Mouse (Mus musculus) embryonic facial prominence, embryonic 15.5 days (tissue): ENCODE data around the gene Nln. TPM values are rescaled to one million over a fixed set of nuclear protein-coding genes. Genes with fewer than 3 reads are reported as not detected.

ENCODE experiments used
- ATAC-seq: fragments of 200-750 bp; cut with Nextera tagmentation; 2 replicates; pipeline ENCODE4 v1.8.0; 2017; ENCODE audit warnings: low read depth, moderate TSS enrichment; ENCODE audit not compliant: insufficient number of reproducible peaks, low FRiP score, low TSS enrichment
- H3K27ac ChIP-seq: fragments of 300-500 bp; sonication (generic); replicated peaks from 2 replicates; pipeline ENCODE4 v1.5.1; 2015; ENCODE audit warnings: mild to moderate bottlenecking, inconsistent platforms
- H3K27me3 ChIP-seq: fragments of 300-500 bp; sonication (generic); 2 replicates; pipeline ENCODE4 v1.6.1; 2015; ENCODE audit warnings: inconsistent platforms
- H3K36me3 ChIP-seq: fragments of 300-500 bp; sonication (generic); 2 replicates; pipeline ENCODE4 v1.6.1; 2015; ENCODE audit warnings: mild to moderate bottlenecking, inconsistent platforms
- H3K4me1 ChIP-seq: fragments of 300-500 bp; sonication (generic); 2 replicates; pipeline ENCODE4 v1.6.1; 2015; ENCODE audit warnings: inconsistent platforms
- H3K4me2 ChIP-seq: fragments of 300-500 bp; sonication (generic); replicated peaks from 2 replicates; pipeline ENCODE4 v1.6.1; 2015; ENCODE audit warnings: mild to moderate bottlenecking, inconsistent platforms
- H3K4me3 ChIP-seq: fragments of 300-500 bp; sonication (generic); replicated peaks from 2 replicates; pipeline ENCODE4 v1.5.1; 2015; ENCODE audit warnings: mild to moderate bottlenecking, inconsistent platforms
- H3K9ac ChIP-seq: fragments of 300-500 bp; sonication (generic); 2 replicates; pipeline ENCODE4 v1.6.1; 2015; ENCODE audit warnings: inconsistent platforms
- H3K9me3 ChIP-seq: fragments of 300-500 bp; sonication (generic); replicated peaks from 2 replicates; pipeline ENCODE4 v1.6.1; 2016; ENCODE audit warnings: inconsistent platforms
- WGBS: fragments of 180-500 bp; shearing (Covaris S2); methylation state at CpG from one replicate; pipeline ENCODE4 v1.1.7; 2015; 5-methylcytosine and 5-hydroxymethylcytosine counted together
- polyA plus RNA-seq: library from polyadenylated mRNA; unstranded; fragments of >200 nt; fragmentation: Nextera tagmentation; extraction: Ambion mirVana; gene quantifications from 2 replicates; pipeline ENCODE4 v1.2.1, GENCODE M21; 2015

Gene Nln
- polyA plus RNA-seq, 1 experiment from 2014 or later: 18.8 TPM

DNA sequence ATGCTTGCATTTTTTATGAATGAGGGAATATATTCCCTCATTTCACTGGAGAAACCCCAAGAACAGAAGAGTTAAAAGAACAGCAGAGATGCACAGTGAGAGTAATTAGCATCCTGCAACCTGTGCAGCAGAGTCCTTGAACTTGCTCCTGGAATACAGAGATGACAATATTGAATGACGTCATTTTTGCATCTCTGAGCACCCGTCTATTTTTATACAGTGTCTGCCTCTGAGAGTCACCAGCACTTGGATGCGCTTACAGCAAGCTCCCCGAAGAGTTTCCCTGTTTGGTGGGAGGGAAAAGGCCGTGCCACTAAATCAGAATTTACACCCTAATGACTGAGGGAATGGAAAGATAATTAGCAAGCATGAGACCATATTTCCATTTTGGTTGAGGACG lies 96.0 kb downstream of the Nln start:
- no peaks in the 10 kb centered on the region for H3K4me1 ChIP-seq
- H3K27me3 ChIP-seq: no peaks in the 10 kb centered on the region
- H3K36me3 ChIP-seq: no peaks in the 10 kb centered on the region
- ATAC-seq: no peak
- no peak overlapping the region for H3K27ac ChIP-seq
- H3K4me2 ChIP-seq: no peak overlapping the region
- 68% methylated on average over 6 of the region's 6 CpGs for WGBS
- H3K9me3 ChIP-seq: no peaks in the 10 kb centered on the region
- no peak overlapping the region for H3K9ac ChIP-seq
- no peak overlapping the region for H3K4me3 ChIP-seq

DNA sequence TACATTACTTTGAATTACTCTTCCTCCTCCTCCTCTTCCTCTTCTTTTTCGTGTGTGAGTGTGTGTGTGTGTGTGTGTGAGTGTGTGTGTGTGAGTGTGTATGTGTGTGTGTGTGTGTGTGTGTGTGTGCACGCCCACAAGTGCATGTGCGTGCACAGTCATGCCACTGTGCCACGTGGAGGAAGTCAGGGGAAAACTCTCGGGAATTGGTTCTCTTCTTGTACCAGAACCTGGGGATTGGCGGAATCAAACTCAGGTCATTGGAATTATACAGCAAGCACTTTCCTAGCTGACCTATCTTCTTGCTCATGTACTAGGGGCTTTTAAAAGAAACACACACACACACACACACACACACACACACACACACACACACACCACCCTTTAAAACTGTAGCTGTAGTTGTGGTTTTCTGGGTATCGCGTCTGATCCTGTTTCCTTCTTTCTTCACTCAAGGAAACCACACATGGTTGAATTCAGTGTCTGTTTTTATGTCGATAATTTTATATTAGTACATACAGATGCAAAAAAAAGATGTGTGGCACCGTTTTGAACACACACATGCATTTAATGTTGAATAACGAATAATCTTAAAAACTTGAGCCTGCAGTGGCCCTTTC lies 97.1 kb downstream of the Nln start:
- H3K9ac ChIP-seq: no peak overlapping the region
- H3K27ac ChIP-seq: no peak overlapping the region
- no peaks in the 10 kb centered on the region for H3K27me3 ChIP-seq
- H3K36me3 ChIP-seq: no peaks in the 10 kb centered on the region
- no peak overlapping the region for H3K4me2 ChIP-seq
- no peak overlapping the region for H3K4me3 ChIP-seq
- no peaks in the 10 kb centered on the region for H3K4me1 ChIP-seq
- no peak for ATAC-seq
- WGBS: 63% methylated on average over 11 of the region's 11 CpGs
- H3K9me3 ChIP-seq: no peaks in the 10 kb centered on the region

DNA sequence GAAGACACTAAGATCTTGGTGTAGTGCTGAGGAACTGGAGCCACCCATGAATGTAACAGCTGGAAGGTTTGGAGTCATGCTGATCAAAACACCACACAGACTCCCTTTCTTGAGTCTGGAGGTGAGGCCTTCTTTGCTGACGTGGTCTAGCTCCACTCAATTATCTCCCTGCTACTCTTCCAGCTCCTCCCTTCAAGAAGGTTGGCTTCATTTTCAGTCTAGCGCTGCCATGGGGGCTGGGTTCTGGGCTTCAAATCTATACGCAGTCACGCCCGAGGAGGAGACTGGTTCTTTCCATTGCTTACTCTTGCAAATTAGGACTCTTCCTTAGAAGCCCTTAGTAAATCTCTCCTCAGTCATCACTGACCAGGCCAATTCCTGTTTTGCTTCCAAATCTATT lies 98.1 kb downstream of the Nln start:
- no peak overlapping the region for H3K4me2 ChIP-seq
- WGBS: 85% methylated on average over 5 of the region's 5 CpGs
- ATAC-seq: no peak
- H3K4me3 ChIP-seq: no peak overlapping the region
- H3K27ac ChIP-seq: no peak overlapping the region
- H3K9me3 ChIP-seq: no peaks in the 10 kb centered on the region
- no peak overlapping the region for H3K9ac ChIP-seq
- no peaks in the 10 kb centered on the region for H3K4me1 ChIP-seq
- H3K27me3 ChIP-seq: no peaks in the 10 kb centered on the region
- no peaks in the 10 kb centered on the region for H3K36me3 ChIP-seq

GRCm38 (mm10) chr13:104005231-104005845 lies 104.1 kb downstream of the Nln start:
- H3K4me1 ChIP-seq: no peaks in the 10 kb centered on the region
- no peaks in the 10 kb centered on the region for H3K9me3 ChIP-seq
- no peak overlapping the region for H3K27ac ChIP-seq
- no peak overlapping the region for H3K9ac ChIP-seq
- H3K27me3 ChIP-seq: no peaks in the 10 kb centered on the region
- H3K36me3 ChIP-seq: no peaks in the 10 kb centered on the region
- no peak overlapping the region for H3K4me2 ChIP-seq
- no peak for ATAC-seq
- H3K4me3 ChIP-seq: no peak overlapping the region
- WGBS: 79% methylated on average over 6 of the region's 6 CpGs

GRCm38 (mm10) chr13:103994085-103994455 lies 115.3 kb downstream of the Nln start:
- Histone ChIP-seq H3K9ac (no peak overlapping the region), H3K4me1 (peaks cover 12% of the 10 kb centered on the region; the same call in 1 of the 2 replicates), H3K27ac (no peak overlapping the region), H3K4me2 (no peak overlapping the region), H3K36me3 (no peaks in the 10 kb centered on the region), H3K4me3 (no peak overlapping the region), H3K27me3 (no peaks in the 10 kb centered on the region), H3K9me3 (no peaks in the 10 kb centered on the region)
- WGBS: 60% methylated on average over 5 of the region's 5 CpGs
- ATAC-seq: no peak

DNA sequence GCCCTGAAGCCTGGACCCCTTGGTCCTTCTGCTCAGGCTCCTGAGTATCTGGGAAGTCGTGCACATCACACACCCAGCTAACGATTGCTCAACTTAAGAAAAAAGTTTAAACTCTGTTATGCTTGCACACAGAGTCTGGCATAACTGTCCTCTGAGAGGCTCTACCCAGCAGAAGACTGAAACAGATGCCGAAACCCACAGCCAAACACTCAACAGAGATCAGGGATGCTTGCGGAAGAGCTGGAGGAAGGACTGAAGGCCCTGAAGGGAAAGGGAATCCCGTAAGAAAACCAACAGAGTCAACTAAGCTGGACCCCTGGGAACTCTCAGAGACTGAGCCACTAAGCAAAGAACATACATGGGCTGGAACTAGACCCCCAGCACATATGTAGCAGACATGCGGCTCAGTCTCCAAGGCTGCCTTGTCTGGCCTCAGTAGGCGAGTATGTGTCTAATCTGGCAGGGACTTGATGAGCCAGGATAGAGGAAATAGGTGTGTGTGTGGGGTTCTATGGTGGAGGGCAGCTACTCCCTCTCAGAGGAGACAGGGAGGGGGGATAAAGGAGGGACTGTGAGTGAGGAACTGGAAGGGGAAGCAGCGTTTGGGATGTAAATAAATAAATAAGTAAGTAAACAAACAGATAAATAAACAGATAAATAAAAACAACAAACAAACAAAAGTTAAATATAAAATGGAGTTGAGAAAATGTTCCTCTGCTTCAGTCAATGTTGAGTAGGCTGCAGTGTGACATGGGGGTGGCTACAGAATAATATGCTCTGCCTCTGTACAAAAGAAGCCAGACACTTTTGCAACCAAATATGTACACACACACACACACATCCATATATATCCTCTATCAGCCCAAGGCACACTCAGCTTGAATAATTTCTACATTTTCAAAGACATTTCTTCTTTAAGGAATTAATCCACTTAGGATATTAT lies 116.0 kb downstream of the Nln start:
- H3K4me1 ChIP-seq: peaks cover 12% of the 10 kb centered on the region; the same call in 1 of the 2 replicates
- H3K36me3 ChIP-seq: no peaks in the 10 kb centered on the region
- peak overlapping the region; percentile 72 for H3K27ac ChIP-seq
- no peak overlapping the region for H3K4me2 ChIP-seq
- ATAC-seq: no peak
- 51% methylated on average over 8 of the region's 8 CpGs for WGBS
- no peak overlapping the region for H3K4me3 ChIP-seq
- H3K27me3 ChIP-seq: no peaks in the 10 kb centered on the region
- H3K9me3 ChIP-seq: no peaks in the 10 kb centered on the region
- no peak overlapping the region for H3K9ac ChIP-seq

DNA sequence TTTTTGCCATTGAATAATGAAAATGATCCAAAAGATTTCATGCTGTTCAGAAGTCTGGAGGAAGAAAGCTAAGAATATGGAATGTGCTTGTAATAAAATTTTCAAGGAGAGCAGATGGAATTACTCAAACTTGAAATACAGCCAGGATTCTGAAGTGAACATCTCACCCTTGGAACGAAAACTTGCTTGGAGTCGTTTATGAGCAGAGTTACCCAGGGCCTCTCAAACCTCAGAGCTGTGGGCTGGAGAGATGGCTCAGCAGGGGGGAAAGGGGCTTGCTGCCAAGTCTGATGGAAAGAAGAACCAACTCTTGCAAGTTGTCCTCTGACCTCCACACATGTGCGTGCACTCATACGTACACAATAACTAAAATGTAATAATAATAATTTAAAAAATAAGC lies 122.8 kb downstream of the Nln start:
- WGBS: 14% methylated on average over 4 of the region's 4 CpGs

GRCm38 (mm10) chr13:103985510-103986278 lies 123.7 kb downstream of the Nln start:
- Histone ChIP-seq H3K4me2 (peak overlapping the region; percentile 23), H3K9me3 (no peaks in the 10 kb centered on the region), H3K27ac (peak overlapping the region; percentile 93), H3K36me3 (no peaks in the 10 kb centered on the region), H3K4me1 (peaks cover 22% of the 10 kb centered on the region), H3K27me3 (no peaks in the 10 kb centered on the region), H3K4me3 (no peak overlapping the region), H3K9ac (no peak overlapping the region)
- WGBS: 41% methylated on average over 20 of the region's 20 CpGs
- ATAC-seq: peak; percentile 81

More for the DNA sequence above, 122.8 kb downstream of the Nln start:
- Histone ChIP-seq H3K9ac (no peak overlapping the region), H3K36me3 (no peaks in the 10 kb centered on the region), H3K4me2 (no peak overlapping the region), H3K4me1 (peaks cover 22% of the 10 kb centered on the region), H3K4me3 (no peak overlapping the region), H3K9me3 (no peaks in the 10 kb centered on the region), H3K27ac (peak overlapping the region; percentile 93), H3K27me3 (no peaks in the 10 kb centered on the region)
- ATAC-seq: peak; percentile 85

GRCm38 (mm10) chr13:103982376-103982775 lies 127.0 kb downstream of the Nln start:
- WGBS: 94% methylated on average over 3 of the region's 3 CpGs
- H3K9me3 ChIP-seq: no peaks in the 10 kb centered on the region

GRCm38 (mm10) chr13:103980414-103980813 lies 129.0 kb downstream of the Nln start:
- H3K27me3 ChIP-seq: no peaks in the 10 kb centered on the region
- no peak for ATAC-seq
- no peak overlapping the region for H3K4me3 ChIP-seq
- no peak overlapping the region for H3K27ac ChIP-seq
- 86% methylated on average over 5 of the region's 5 CpGs for WGBS
- no peak overlapping the region for H3K9ac ChIP-seq
- 0 out of 2 replicates have a peak, but pooled peaks cover 11% of the 10 kb centered on the region for H3K4me1 ChIP-seq
- no peaks in the 10 kb centered on the region for H3K9me3 ChIP-seq
- no peak overlapping the region for H3K4me2 ChIP-seq
- no peaks in the 10 kb centered on the region for H3K36me3 ChIP-seq

More at GRCm38 (mm10) chr13:103982376-103982775, 127.0 kb downstream of the Nln start:
- no peaks in the 10 kb centered on the region for H3K36me3 ChIP-seq
- no peaks in the 10 kb centered on the region for H3K27me3 ChIP-seq
- H3K4me1 ChIP-seq: peaks cover 22% of the 10 kb centered on the region
- ATAC-seq: no peak
- no peak overlapping the region for H3K4me2 ChIP-seq
- no peak overlapping the region for H3K4me3 ChIP-seq
- no peak overlapping the region for H3K9ac ChIP-seq
- H3K27ac ChIP-seq: no peak overlapping the region
